Mouse (Mus musculus): ENCODE measurements around the gene Rpl3l. TPM values are rescaled to one million over a fixed set of nuclear protein-coding genes. Genes with fewer than 3 reads are reported as not detected.

Gene Rpl3l
- polyA plus RNA-seq (2015; fragmentation: Nextera tagmentation; extraction: Ambion mirVana), result 1.4 and 1.6 TPM in 2 replicates

DNA sequence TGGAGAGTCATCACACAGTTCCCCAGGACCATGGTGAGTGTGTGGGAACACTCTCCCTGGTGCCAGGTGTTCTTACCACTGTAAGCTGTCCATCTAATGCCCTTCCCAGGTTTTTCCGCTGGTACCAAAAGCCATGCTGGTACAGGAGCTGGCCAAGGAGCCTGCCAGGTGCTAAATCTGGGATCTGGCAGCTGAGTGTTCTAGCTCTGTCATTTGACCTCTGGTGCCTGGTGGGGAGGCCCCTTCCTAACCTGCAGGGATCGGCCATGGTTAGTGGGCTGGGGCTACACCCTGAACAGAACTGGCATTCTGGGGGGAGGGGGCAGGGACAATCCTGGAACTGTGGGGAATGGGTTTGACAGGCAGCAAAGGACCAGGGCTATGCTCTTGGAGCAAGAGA is at the start of gene Rpl3l:
Gene Rpl3l, plus strand, starts transcription at position 203 of the 400 bp plus-strand sequence.
- Histone ChIP-seq H3K27ac (no peak within 1 kb of the TSS), H3K9me3 (replicated peaks) (no peaks in the 10 kb centered on the region), H3K4me1 (replicated peaks) (peaks cover 24% of the 10 kb centered on the region), H3K27me3 (no peaks in the 10 kb centered on the region; the same call in 1 of the 2 replicates), H3K36me3 (peaks cover under 1% of the 10 kb centered on the region; the same call in 1 of the 2 replicates), H3K4me3 (no peak within 1 kb of the TSS), H3K9ac (no peak within 1 kb of the TSS), H3K4me2 (no peak within 1 kb of the TSS)
- 50% methylated on average over 2 of the region's 2 CpGs for WGBS
- ATAC-seq (replicated peaks; ENCODE audit: insufficient number of reproducible peaks, insufficient read depth, low FRiP score, low read depth), result no peak

GRCm38 (mm10) chr17:24686514-24686913 is 41.1 kb upstream of the Rpl3l start:
- no peak overlapping the region for H3K9ac ChIP-seq
- H3K9me3 ChIP-seq (replicated peaks), result no peaks in the 10 kb centered on the region
- 28% methylated on average over 16 of the region's 16 CpGs for WGBS
- ATAC-seq (replicated peaks; ENCODE audit: insufficient number of reproducible peaks, insufficient read depth, low FRiP score, low read depth), result no peak
- peaks cover 10% of the 10 kb centered on the region for H3K36me3 ChIP-seq
- H3K4me1 ChIP-seq (replicated peaks), result peaks cover 20% of the 10 kb centered on the region
- peaks cover 50% of the 10 kb centered on the region for H3K27me3 ChIP-seq
- H3K4me2 ChIP-seq, result peak overlapping the region; percentile 33
- no peak overlapping the region for H3K27ac ChIP-seq
- peak overlapping the region; percentile 18 for H3K4me3 ChIP-seq

DNA sequence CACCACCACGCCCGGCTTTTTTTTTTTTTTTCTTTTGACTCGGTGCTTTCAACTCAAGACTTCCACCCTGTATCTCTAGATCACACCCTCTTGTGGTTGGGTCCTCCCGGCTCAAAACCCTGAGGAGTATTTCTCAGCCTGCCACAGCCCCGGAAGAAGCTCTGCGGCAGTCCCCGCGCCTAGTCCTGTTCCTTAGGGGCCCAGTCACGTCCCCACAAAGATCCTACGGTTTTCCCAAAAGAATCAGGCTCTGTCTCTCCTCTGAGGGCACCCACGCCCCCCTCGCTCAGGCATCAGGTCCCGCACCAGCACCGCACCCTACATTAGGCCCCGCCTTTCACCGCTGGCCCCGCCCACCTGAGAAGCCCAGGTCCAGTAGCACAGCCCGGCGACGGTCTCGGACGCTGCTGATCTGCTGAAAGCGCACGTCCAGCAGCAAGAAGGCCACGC is 40.4 kb upstream of the Rpl3l start:
- peak; percentile 56 for ATAC-seq (replicated peaks; ENCODE audit: insufficient number of reproducible peaks, insufficient read depth, low FRiP score, low read depth)
- peaks cover 20% of the 10 kb centered on the region for H3K4me1 ChIP-seq (replicated peaks)
- H3K27ac ChIP-seq, result no peak overlapping the region
- H3K4me2 ChIP-seq, result peak overlapping the region; percentile 65
- H3K36me3 ChIP-seq, result peaks cover 4% of the 10 kb centered on the region; the same call in 1 of the 2 replicates
- WGBS, result 3% methylated on average over 25 of the region's 25 CpGs
- H3K9me3 ChIP-seq (replicated peaks), result no peaks in the 10 kb centered on the region
- peaks cover 50% of the 10 kb centered on the region for H3K27me3 ChIP-seq
- H3K9ac ChIP-seq, result peak overlapping the region; percentile 12; the same call in 1 of the 2 replicates
- H3K4me3 ChIP-seq, result peak overlapping the region; percentile 41

DNA sequence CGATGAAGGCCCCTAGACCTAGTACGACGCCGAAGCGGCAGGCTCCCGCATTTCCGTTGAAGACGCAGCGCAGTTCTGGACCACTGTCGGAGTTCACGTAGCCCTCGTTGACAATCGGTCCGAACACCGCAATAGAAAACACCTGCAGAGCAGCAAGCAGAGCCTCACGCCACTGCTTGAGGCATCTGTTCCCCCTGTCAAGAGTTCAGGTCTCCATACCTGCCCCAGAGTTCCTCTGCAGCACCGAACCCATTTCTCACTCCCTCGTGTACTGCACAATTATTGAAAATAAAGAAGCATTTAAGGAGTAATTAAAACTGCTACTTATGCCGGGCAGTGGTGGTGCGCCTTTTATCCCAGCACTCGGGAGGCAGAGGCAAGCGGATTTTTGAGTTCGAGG is 40.0 kb upstream of the Rpl3l start:
- Histone ChIP-seq H3K4me3 (peak overlapping the region; percentile 41), H3K9me3 (replicated peaks) (no peaks in the 10 kb centered on the region), H3K9ac (peak overlapping the region; percentile 12; the same call in 1 of the 2 replicates), H3K4me2 (peak overlapping the region; percentile 65), H3K27ac (no peak overlapping the region), H3K36me3 (peaks cover under 1% of the 10 kb centered on the region; the same call in 1 of the 2 replicates), H3K27me3 (peaks cover 50% of the 10 kb centered on the region), H3K4me1 (replicated peaks) (peaks cover 20% of the 10 kb centered on the region)
- 21% methylated on average over 23 of the region's 23 CpGs for WGBS
- ATAC-seq (replicated peaks; ENCODE audit: insufficient number of reproducible peaks, insufficient read depth, low FRiP score, low read depth), result no peak

- Histone ChIP-seq H3K4me2 (peak within 1 kb of the TSS; percentile 89), H3K36me3 (peaks cover 7% of the 10 kb centered on the region; the same call in 1 of the 2 replicates), H3K9me3 (replicated peaks) (no peaks in the 10 kb centered on the region), H3K27ac (no peak within 1 kb of the TSS), H3K9ac (peak within 1 kb of the TSS; percentile 41), H3K27me3 (peaks cover 50% of the 10 kb centered on the region), H3K4me3 (peak within 1 kb of the TSS; percentile 53), H3K4me1 (replicated peaks) (peaks cover 23% of the 10 kb centered on the region)
- WGBS, result under 1% methylated on average over 54 of the region's 55 CpGs
- ATAC-seq (replicated peaks; ENCODE audit: insufficient number of reproducible peaks, insufficient read depth, low FRiP score, low read depth), result no peak
These were observed 38.2 kb upstream of the Rpl3l start, which contains the start of gene Syngr3 for GRCm38 (mm10) chr17:24689251-24690081. Syngr3 (minus strand) TSS chr17:24689955.

GRCm38 (mm10) chr17:24692385-24692784 is 35.2 kb upstream of the Rpl3l start:
- no peak for ATAC-seq (replicated peaks; ENCODE audit: insufficient number of reproducible peaks, insufficient read depth, low FRiP score, low read depth)
- no peak overlapping the region for H3K4me3 ChIP-seq
- H3K27me3 ChIP-seq, result peaks cover 38% of the 10 kb centered on the region
- H3K4me2 ChIP-seq, result no peak overlapping the region
- no peak overlapping the region for H3K27ac ChIP-seq
- no peaks in the 10 kb centered on the region for H3K9me3 ChIP-seq (replicated peaks)
- H3K9ac ChIP-seq, result no peak overlapping the region
- 84% methylated on average over 5 of the region's 5 CpGs for WGBS
- H3K36me3 ChIP-seq, result peaks cover 7% of the 10 kb centered on the region; the same call in 1 of the 2 replicates
- H3K4me1 ChIP-seq (replicated peaks), result peaks cover 32% of the 10 kb centered on the region

- 13% methylated on average over 31 of the region's 51 CpGs for WGBS
- Histone ChIP-seq H3K36me3 (peaks cover 17% of the 10 kb centered on the region), H3K4me1 (replicated peaks) (peaks cover 21% of the 10 kb centered on the region), H3K4me2 (peak overlapping the region; percentile 92), H3K27ac (peak overlapping the region; percentile 81), H3K9me3 (replicated peaks) (no peaks in the 10 kb centered on the region), H3K9ac (peak overlapping the region; percentile 76), H3K4me3 (peak overlapping the region; percentile 76), H3K27me3 (peaks cover 8% of the 10 kb centered on the region)
- no peak; the same call in 1 of the 2 replicates for ATAC-seq (replicated peaks; ENCODE audit: insufficient number of reproducible peaks, insufficient read depth, low FRiP score, low read depth)
These were observed 32.2 kb upstream of the Rpl3l start for GRCm38 (mm10) chr17:24695326-24696010.

GRCm38 (mm10) chr17:24696011-24696697 is 31.5 kb upstream of the Rpl3l start, which contains the start of the genes Gfer and Noxo1:
Gfer (minus strand) TSS chr17:24696156.
Noxo1 (plus strand) TSS chr17:24696234.
- peaks cover 21% of the 10 kb centered on the region for H3K4me1 ChIP-seq (replicated peaks)
- peak within 1 kb of the TSS; percentile 76 for H3K9ac ChIP-seq
- peak within 1 kb of the TSS; percentile 76 for H3K4me3 ChIP-seq
- peaks cover under 1% of the 10 kb centered on the region; the same call in 1 of the 2 replicates for H3K27me3 ChIP-seq
- H3K36me3 ChIP-seq, result peaks cover 24% of the 10 kb centered on the region
- WGBS, result under 1% methylated on average over 62 of the region's 76 CpGs
- H3K9me3 ChIP-seq (replicated peaks), result no peaks in the 10 kb centered on the region
- peak within 1 kb of the TSS; percentile 81 for H3K27ac ChIP-seq
- ATAC-seq (replicated peaks; ENCODE audit: insufficient number of reproducible peaks, insufficient read depth, low FRiP score, low read depth), result peak; percentile 94
- H3K4me2 ChIP-seq, result peak within 1 kb of the TSS; percentile 92

- 21% methylated on average over 5 of the region's 5 CpGs for WGBS
- Histone ChIP-seq H3K4me3 (no peak overlapping the region), H3K9ac (no peak overlapping the region), H3K4me1 (replicated peaks) (peaks cover 21% of the 10 kb centered on the region), H3K36me3 (peaks cover 39% of the 10 kb centered on the region), H3K4me2 (no peak overlapping the region), H3K27me3 (no peaks in the 10 kb centered on the region), H3K27ac (no peak overlapping the region), H3K9me3 (replicated peaks) (no peaks in the 10 kb centered on the region)
- no peak for ATAC-seq (replicated peaks; ENCODE audit: insufficient number of reproducible peaks, insufficient read depth, low FRiP score, low read depth)
These were observed 29.6 kb upstream of the Rpl3l start for GRCm38 (mm10) chr17:24697985-24698384.

GRCm38 (mm10) chr17:24698715-24699114 is 28.9 kb upstream of the Rpl3l start:
- Histone ChIP-seq H3K4me3 (no peak overlapping the region), H3K4me2 (no peak overlapping the region), H3K27ac (no peak overlapping the region), H3K4me1 (replicated peaks) (peaks cover 21% of the 10 kb centered on the region), H3K9ac (no peak overlapping the region), H3K36me3 (peaks cover 39% of the 10 kb centered on the region), H3K27me3 (no peaks in the 10 kb centered on the region), H3K9me3 (replicated peaks) (no peaks in the 10 kb centered on the region)
- no peak for ATAC-seq (replicated peaks; ENCODE audit: insufficient number of reproducible peaks, insufficient read depth, low FRiP score, low read depth)
- WGBS, result 67% methylated on average over 9 of the region's 9 CpGs
